Mouse (Mus musculus) olfactory bulb, adult 2 months (tissue): ENCODE results near the gene Olfr513.

Source experiments
- CTCF ChIP-seq: fragments of 200-500 bp; IDR thresholded peaks from 2 replicates; pipeline ENCODE4 v1.5.1; 2012; ENCODE audit warnings: low read depth, mild to moderate bottlenecking, low read length, moderate library complexity; ENCODE audit not compliant: insufficient read depth
- POLR2A ChIP-seq: fragments of 200-500 bp; IDR thresholded peaks from 2 replicates; pipeline ENCODE4 v1.6.1; 2012; ENCODE audit warnings: mild to moderate bottlenecking, low read depth, low read length, moderate library complexity; ENCODE audit not compliant: insufficient read depth

DNA sequence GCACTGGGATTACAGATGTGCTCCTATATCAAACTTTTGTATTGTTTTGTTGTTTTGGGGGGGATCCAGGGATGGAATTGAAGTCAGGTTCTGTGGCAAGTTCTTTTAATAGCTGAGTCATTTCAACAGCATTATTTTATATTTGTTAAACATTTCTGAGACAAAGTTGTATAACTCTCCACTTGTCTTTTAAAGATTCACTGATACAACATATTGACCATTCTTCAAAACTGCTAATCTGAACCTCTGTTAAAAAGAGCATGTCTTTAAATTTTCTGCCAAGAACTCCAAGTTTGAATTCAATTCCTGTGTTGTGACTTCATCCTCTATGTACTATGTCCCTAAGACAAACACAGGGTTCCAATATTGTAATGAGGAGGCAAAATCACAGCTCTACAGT, 37.8 kb upstream of the Olfr513 start, which contains the start of gene Olfr512:
- TF ChIP-seq POLR2A: no peak
- TF ChIP-seq CTCF: no peak
